Mouse (Mus musculus): ENCODE results near the gene Tex264.

DNA sequence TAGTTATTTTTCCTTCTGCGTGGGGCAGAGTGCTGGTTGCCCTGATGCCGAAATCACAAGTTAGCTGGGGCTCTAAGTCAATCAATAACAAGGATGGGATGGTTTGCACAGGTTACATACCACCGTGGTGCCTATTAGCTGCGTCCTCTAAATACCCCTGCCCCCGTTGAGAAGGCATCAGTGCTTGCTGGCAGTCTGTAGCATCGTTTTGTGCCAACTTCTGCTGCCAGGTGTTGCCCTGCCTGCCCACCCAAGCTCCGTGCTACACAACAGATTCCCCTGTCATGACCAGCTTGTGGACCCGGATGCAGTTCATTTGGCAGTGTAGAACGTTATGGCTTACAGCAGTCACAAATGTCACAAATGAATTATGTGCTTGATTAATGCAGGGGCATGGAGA lies 69.4 kb downstream of the Tex264 start:
- TF ChIP-seq POLR2A (IDR thresholded peaks at IDR 0.05; ENCODE audit: low read depth, low read length) (no peak), CTCF (IDR thresholded peaks at IDR 0.05; ENCODE audit: extremely low read depth, insufficient read depth, insufficient read length, insufficient replicate concordance) (no peak)
